Mouse (Mus musculus) liver, postnatal 0 days (tissue): ENCODE data around the gene Zbtb20. TPM values are rescaled to one million over a fixed set of nuclear protein-coding genes. Genes with fewer than 3 reads are reported as not detected.

Source experiments
- ATAC-seq: fragments of 200-750 bp; cut with Nextera tagmentation; 2 replicates; pipeline ENCODE4 v1.8.0; 2017; ENCODE audit warnings: mild to moderate bottlenecking, moderate library complexity
- DNase-seq: peaks from one replicate; pipeline ENCODE4 v3.0.0-alpha.2; 2016
- H3K27ac ChIP-seq: fragments of 300-500 bp; sonication (generic); 2 replicates; pipeline ENCODE4 v1.5.1; 2014; ENCODE audit warnings: antibody characterized with exemption, moderate library complexity, mild to moderate bottlenecking, low read depth
- H3K27me3 ChIP-seq: fragments of 300-500 bp; sonication (generic); 2 replicates; pipeline ENCODE4 v1.6.1; 2014; ENCODE audit warnings: low read length, control low read depth, mixed read lengths; ENCODE audit not compliant: insufficient read depth
- H3K36me3 ChIP-seq: fragments of 300-500 bp; sonication (generic); replicated peaks from 2 replicates; pipeline ENCODE4 v1.6.1; 2014; ENCODE audit warnings: mild to moderate bottlenecking, control low read depth, low read length, moderate library complexity, mixed read lengths; ENCODE audit not compliant: insufficient read depth
- H3K4me1 ChIP-seq: fragments of 300-500 bp; sonication (generic); 2 replicates; pipeline ENCODE4 v1.6.1; 2014; ENCODE audit warnings: antibody characterized with exemption, mild to moderate bottlenecking, control low read depth; ENCODE audit not compliant: insufficient read depth
- H3K4me2 ChIP-seq: fragments of 300-500 bp; sonication (generic); 2 replicates; pipeline ENCODE4 v1.6.1; 2014; ENCODE audit warnings: low read depth, mild to moderate bottlenecking, low read length, moderate library complexity, mixed read lengths
- H3K4me3 ChIP-seq: fragments of 300-500 bp; sonication (generic); 2 replicates; pipeline ENCODE4 v1.5.1; 2014; ENCODE audit warnings: low read depth, low read length
- H3K9ac ChIP-seq: fragments of 300-500 bp; sonication (generic); replicated peaks from 2 replicates; pipeline ENCODE4 v1.6.1; 2014; ENCODE audit warnings: mild to moderate bottlenecking, moderate library complexity
- H3K9me3 ChIP-seq: fragments of 300-500 bp; sonication (generic); 2 replicates; pipeline ENCODE4 v1.6.1; 2016; ENCODE audit warnings: mild to moderate bottlenecking, control low read depth, low read length, mixed read lengths
- CTCF ChIP-seq: sonication (generic); IDR thresholded peaks from 2 replicates; pipeline ENCODE4 v1.5.1; 2016; ENCODE audit warnings: antibody characterized with exemption, low read depth
- EP300 ChIP-seq: IDR thresholded peaks from 2 replicates; pipeline ENCODE4 v1.6.1; 2016; ENCODE audit warnings: antibody characterized with exemption, low read depth, mild to moderate bottlenecking
- WGBS: fragments of 180-500 bp; shearing (Covaris S2); extraction: QIAGEN DNeasy Blood & Tissue Kit; methylation state at CpG from one replicate; pipeline ENCODE4 v1.1.7; 2014; ENCODE audit not compliant: insufficient replicate concordance; 5-methylcytosine and 5-hydroxymethylcytosine counted together
- polyA plus RNA-seq: library from polyadenylated mRNA; unstranded; fragments of >200 nt; fragmentation: Nextera tagmentation; extraction: Ambion mirVana; gene quantifications from 2 replicates; pipeline ENCODE4 v1.2.1, GENCODE M21; 2015

Zbtb20 gene
- polyA plus RNA-seq, 1 experiment from 2014 or later = 9.2 TPM

GRCm38 (mm10) chr16:43364516-43364910, 488.8 kb downstream of the Zbtb20 start:
- DNase-seq (no peak), ATAC-seq (no peak)
- no peak overlapping the region for H3K9ac ChIP-seq
- H3K9me3 ChIP-seq = no peaks in the 10 kb centered on the region
- H3K36me3 ChIP-seq = no peaks in the 10 kb centered on the region
- H3K27me3 ChIP-seq = no peaks in the 10 kb centered on the region
- H3K4me3 ChIP-seq = no peak overlapping the region
- 0 out of 2 replicates have a peak overlapping the region, but pooled peaks have one; percentile 7 for H3K4me2 ChIP-seq
- H3K4me1 ChIP-seq = peaks cover 12% of the 10 kb centered on the region
- TF ChIP-seq EP300 (no peak), CTCF (no peak)
- no peak overlapping the region for H3K27ac ChIP-seq
- 80% methylated on average over 6 of the region's 6 CpGs for WGBS

GRCm38 (mm10) chr16:43365277-43365676, 489.6 kb downstream of the Zbtb20 start:
- Histone ChIP-seq H3K4me3 (no peak overlapping the region), H3K36me3 (no peaks in the 10 kb centered on the region), H3K9me3 (no peaks in the 10 kb centered on the region), H3K9ac (no peak overlapping the region), H3K4me2 (no peak overlapping the region), H3K27me3 (no peaks in the 10 kb centered on the region), H3K4me1 (peaks cover 12% of the 10 kb centered on the region), H3K27ac (no peak overlapping the region)
- 79% methylated on average over 3 of the region's 3 CpGs for WGBS
- no peak for ATAC-seq
- no peak for DNase-seq
- no peak for TF ChIP-seq EP300
- TF ChIP-seq CTCF = no peak

- 70% methylated on average over 3 of the region's 3 CpGs for WGBS
- no peak for TF ChIP-seq CTCF
- no peak for TF ChIP-seq EP300
- no peak overlapping the region for H3K27ac ChIP-seq
- no peak for ATAC-seq
- no peaks in the 10 kb centered on the region for H3K4me1 ChIP-seq
- H3K36me3 ChIP-seq = no peaks in the 10 kb centered on the region
- no peak overlapping the region for H3K4me2 ChIP-seq
- no peak overlapping the region for H3K4me3 ChIP-seq
- H3K9ac ChIP-seq = no peak overlapping the region
- no peaks in the 10 kb centered on the region for H3K27me3 ChIP-seq
- H3K9me3 ChIP-seq = no peaks in the 10 kb centered on the region
- DNase-seq = no peak
These were observed 494.9 kb downstream of the Zbtb20 start for GRCm38 (mm10) chr16:43370496-43371020.

DNA sequence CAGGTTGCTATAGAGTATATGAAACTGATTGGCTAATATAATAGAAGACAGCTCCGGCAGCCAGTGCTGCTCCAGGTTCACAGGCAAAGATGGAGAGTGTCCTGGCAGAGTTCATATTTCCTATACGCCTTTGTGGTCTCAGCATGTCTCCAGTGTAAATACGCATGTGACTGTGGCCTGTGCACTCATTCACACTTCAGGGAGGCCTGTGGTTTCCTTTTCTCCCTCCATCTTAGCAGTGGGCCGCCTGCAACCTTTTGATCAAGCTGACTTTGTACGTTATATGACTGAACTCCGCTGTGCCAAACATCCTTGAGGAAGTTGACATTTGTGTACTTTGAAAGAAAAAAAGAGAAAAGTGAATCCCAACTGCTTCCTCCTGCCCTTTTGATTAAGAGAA, 501.1 kb downstream of the Zbtb20 start:
- Histone ChIP-seq H3K27ac (no peak overlapping the region), H3K9ac (no peak overlapping the region), H3K9me3 (no peaks in the 10 kb centered on the region), H3K36me3 (no peaks in the 10 kb centered on the region), H3K4me1 (peaks cover 4% of the 10 kb centered on the region; the same call in 1 of the 2 replicates), H3K4me3 (no peak overlapping the region), H3K27me3 (no peaks in the 10 kb centered on the region), H3K4me2 (no peak overlapping the region)
- no peak for DNase-seq
- ATAC-seq = no peak
- WGBS = 47% methylated on average over 6 of the region's 6 CpGs
- TF ChIP-seq EP300 = no peak
- TF ChIP-seq CTCF = no peak

GRCm38 (mm10) chr16:43379351-43380325, 504.0 kb downstream of the Zbtb20 start:
- Histone ChIP-seq H3K36me3 (no peaks in the 10 kb centered on the region), H3K4me3 (no peak overlapping the region), H3K9ac (no peak overlapping the region), H3K27ac (peak overlapping the region; percentile 62), H3K4me1 (peaks cover 4% of the 10 kb centered on the region; the same call in 1 of the 2 replicates), H3K27me3 (no peaks in the 10 kb centered on the region), H3K4me2 (no peak overlapping the region), H3K9me3 (no peaks in the 10 kb centered on the region)
- 67% methylated on average over 7 of the region's 7 CpGs for WGBS
- DNase-seq (no peak), ATAC-seq (peak; percentile 85)
- TF ChIP-seq EP300 (no peak), CTCF (no peak)

DNA sequence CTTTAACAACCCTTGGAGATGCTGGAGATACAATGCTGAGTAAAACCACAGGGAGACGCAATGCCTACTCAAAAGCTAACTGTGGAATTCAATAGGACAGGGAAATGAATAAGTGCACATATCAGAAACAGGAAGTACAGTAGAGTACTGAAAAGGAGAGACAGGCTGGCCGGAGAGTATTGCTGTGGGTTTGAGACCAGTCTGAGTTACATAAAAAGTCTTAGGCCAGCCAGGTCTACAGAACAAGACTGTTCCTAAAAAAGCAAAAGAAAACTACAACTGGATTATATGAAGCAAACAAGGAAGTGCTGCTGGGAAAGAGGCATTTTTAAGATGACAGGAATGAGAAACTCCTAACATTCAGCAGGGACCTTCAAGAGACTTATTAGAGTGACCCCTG, 505.5 kb downstream of the Zbtb20 start:
- ATAC-seq (no peak), DNase-seq (no peak)
- no peaks in the 10 kb centered on the region for H3K9me3 ChIP-seq
- no peak overlapping the region for H3K4me2 ChIP-seq
- no peak overlapping the region for H3K4me3 ChIP-seq
- WGBS = 48% methylated on average over 2 of the region's 2 CpGs
- no peak overlapping the region for H3K9ac ChIP-seq
- H3K27ac ChIP-seq = no peak overlapping the region
- no peaks in the 10 kb centered on the region for H3K27me3 ChIP-seq
- peaks cover 4% of the 10 kb centered on the region; the same call in 1 of the 2 replicates for H3K4me1 ChIP-seq
- H3K36me3 ChIP-seq = no peaks in the 10 kb centered on the region
- TF ChIP-seq EP300 (no peak), CTCF (no peak)
